Mouse (Mus musculus) embryonic facial prominence, embryonic 10.5 days (tissue): ENCODE measurements around the gene Odf2. TPM values are rescaled to one million over a fixed set of nuclear protein-coding genes. Genes with fewer than 3 reads are reported as not detected.
A peak's percentile ranks its signal among the peaks of the same experiment; 100 is the strongest.

Experiments
- DNase-seq: peaks from one replicate; pipeline ENCODE4 v3.0.0-alpha.2; 2017; ENCODE audit warnings: low spot score
- H3K27ac ChIP-seq: fragments of 300-500 bp; sonication (generic); replicated peaks from 2 replicates; pipeline ENCODE4 v1.5.1; 2016; ENCODE audit warnings: mild to moderate bottlenecking
- H3K27me3 ChIP-seq: fragments of 300-500 bp; sonication (generic); replicated peaks from 2 replicates; pipeline ENCODE4 v1.6.1; 2016; ENCODE audit warnings: low read depth, mild to moderate bottlenecking; ENCODE audit not compliant: poor library complexity, severe bottlenecking
- H3K36me3 ChIP-seq: fragments of 300-500 bp; sonication (generic); replicated peaks from 2 replicates; pipeline ENCODE4 v1.6.1; 2016; ENCODE audit warnings: mild to moderate bottlenecking, moderate library complexity
- H3K4me1 ChIP-seq: fragments of 300-500 bp; sonication (generic); 2 replicates; pipeline ENCODE4 v1.6.1; 2016
- H3K4me3 ChIP-seq: fragments of 300-500 bp; sonication (generic); 2 replicates; pipeline ENCODE4 v1.5.1; 2016; ENCODE audit warnings: mild to moderate bottlenecking, moderate library complexity
- H3K9me3 ChIP-seq: fragments of 300-500 bp; sonication (generic); 2 replicates; pipeline ENCODE4 v1.6.1; 2016; ENCODE audit warnings: mild to moderate bottlenecking
- WGBS: fragments of 180-500 bp; shearing (Covaris S2); methylation state at CpG from one replicate; pipeline ENCODE4 v1.1.7; 2016; 5-methylcytosine and 5-hydroxymethylcytosine counted together
- polyA plus RNA-seq: library from polyadenylated mRNA; unstranded; fragments of >200 nt; fragmentation: Nextera tagmentation; extraction: Ambion mirVana; gene quantifications from 2 replicates; pipeline ENCODE4 v1.2.1, GENCODE M21; 2016

The Odf2 gene
- polyA plus RNA-seq, 1 experiment from 2014 or later = 102 TPM

GRCm38 (mm10) chr2:29853736-29854135 is 35.3 kb upstream of the Odf2 start:
- Histone ChIP-seq H3K4me1 (peaks cover 46% of the 10 kb centered on the region), H3K36me3 (no peaks in the 10 kb centered on the region), H3K9me3 (no peaks in the 10 kb centered on the region), H3K27ac (peak overlapping the region; percentile 70), H3K27me3 (peaks cover 83% of the 10 kb centered on the region), H3K4me3 (no peak overlapping the region)
- WGBS = 77% methylated on average over 5 of the region's 5 CpGs
- no peak for DNase-seq

DNA sequence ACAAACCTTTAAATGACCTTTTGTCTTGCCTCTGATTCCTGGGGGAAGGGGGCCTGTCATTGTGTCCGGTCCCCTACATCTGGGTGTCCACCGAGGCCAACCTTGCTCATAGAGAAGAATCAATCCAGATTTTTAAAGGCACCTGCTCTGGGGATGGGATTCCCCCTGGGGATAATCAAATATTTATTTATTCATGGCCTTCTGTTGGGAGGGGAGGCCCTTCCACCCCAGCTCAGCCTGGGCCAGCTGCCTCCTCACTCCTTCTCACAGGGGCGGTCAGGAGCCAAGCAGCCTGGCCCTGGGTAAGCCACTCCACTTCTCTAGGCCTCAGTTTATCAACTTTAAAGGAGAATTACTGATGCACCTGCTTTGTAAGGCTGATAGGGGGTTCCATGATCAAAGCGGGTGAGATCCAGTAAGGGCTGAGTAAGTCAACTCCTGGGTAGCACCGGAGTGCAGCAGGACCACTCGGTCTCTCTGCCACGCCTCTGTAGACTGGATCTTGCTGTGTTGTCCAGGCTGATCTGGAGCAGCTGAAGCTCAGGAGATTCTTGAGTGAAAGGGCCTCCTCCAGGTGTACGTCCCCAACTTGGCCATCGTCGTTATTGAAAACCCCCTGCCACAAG is 33.3 kb upstream of the Odf2 start:
- Histone ChIP-seq H3K4me1 (peaks cover 42% of the 10 kb centered on the region), H3K27me3 (peaks cover 69% of the 10 kb centered on the region), H3K9me3 (no peaks in the 10 kb centered on the region), H3K27ac (peak overlapping the region; percentile 77), H3K4me3 (no peak overlapping the region), H3K36me3 (no peaks in the 10 kb centered on the region)
- 72% methylated on average over 10 of the region's 10 CpGs for WGBS
- no peak for DNase-seq

DNA sequence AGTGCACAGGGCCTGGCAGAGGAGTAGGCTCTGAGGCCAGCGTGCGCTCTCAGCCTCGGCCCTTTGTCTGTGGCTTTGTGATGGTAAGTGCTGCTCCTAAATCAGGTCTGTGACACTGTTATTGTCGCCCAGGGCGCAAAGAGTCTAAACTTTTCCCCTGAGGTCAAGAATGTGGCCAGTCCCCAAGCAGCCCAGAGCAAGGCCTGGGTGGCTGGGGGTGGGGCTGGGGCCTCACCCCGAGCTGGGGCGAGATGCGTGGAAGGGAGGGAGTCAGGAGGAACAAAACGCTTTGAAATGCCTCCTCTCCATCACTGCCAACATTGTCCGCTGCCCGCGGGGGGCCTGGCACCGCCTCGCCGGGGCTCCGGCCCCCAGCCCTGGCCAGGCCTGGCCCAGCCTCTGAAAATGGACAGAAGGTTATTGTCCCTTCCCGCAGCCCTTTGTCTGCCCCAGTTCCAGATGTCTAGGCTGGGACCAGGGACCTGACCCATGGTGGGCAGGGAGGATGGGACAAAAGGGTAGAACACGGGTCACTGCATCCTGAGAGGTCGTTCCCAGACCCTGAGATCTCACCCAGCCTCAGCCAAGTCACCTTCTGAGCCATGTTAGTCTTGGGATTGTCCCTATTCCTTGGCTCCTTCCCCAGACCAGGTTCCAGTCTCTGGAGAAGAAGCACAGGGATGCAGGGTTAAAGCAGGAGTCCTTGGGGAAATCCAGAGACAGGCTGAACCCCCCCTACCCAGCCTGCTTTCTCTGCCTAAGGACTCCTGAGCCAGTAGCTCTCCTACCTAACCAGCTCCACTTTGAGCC is 32.4 kb upstream of the Odf2 start:
- Histone ChIP-seq H3K9me3 (no peaks in the 10 kb centered on the region), H3K4me3 (peak overlapping the region; percentile 12; the same call in 1 of the 2 replicates), H3K36me3 (no peaks in the 10 kb centered on the region), H3K4me1 (peaks cover 40% of the 10 kb centered on the region), H3K27ac (peak overlapping the region; percentile 77), H3K27me3 (peaks cover 60% of the 10 kb centered on the region)
- WGBS = 8% methylated on average over 19 of the region's 19 CpGs
- DNase-seq = peak; percentile 46

GRCm38 (mm10) chr2:29857341-29857740 is 31.7 kb upstream of the Odf2 start:
- Histone ChIP-seq H3K9me3 (no peaks in the 10 kb centered on the region), H3K4me3 (no peak overlapping the region), H3K4me1 (peaks cover 40% of the 10 kb centered on the region), H3K27me3 (peaks cover 59% of the 10 kb centered on the region), H3K36me3 (no peaks in the 10 kb centered on the region), H3K27ac (peak overlapping the region; percentile 77)
- no peak for DNase-seq
- WGBS = 61% methylated on average over 2 of the region's 2 CpGs

GRCm38 (mm10) chr2:29857967-29858366 is 31.1 kb upstream of the Odf2 start:
- Histone ChIP-seq H3K9me3 (no peaks in the 10 kb centered on the region), H3K4me1 (peaks cover 40% of the 10 kb centered on the region), H3K4me3 (no peak overlapping the region), H3K36me3 (no peaks in the 10 kb centered on the region), H3K27ac (peak overlapping the region; percentile 65), H3K27me3 (peaks cover 57% of the 10 kb centered on the region)
- WGBS = 76% methylated on average over 5 of the region's 5 CpGs
- no peak for DNase-seq

- H3K27ac ChIP-seq = peak overlapping the region; percentile 65
- DNase-seq = peak; percentile 69
- H3K4me3 ChIP-seq = 0 out of 2 replicates have a peak overlapping the region, but pooled peaks have one; percentile 6
- H3K36me3 ChIP-seq = no peaks in the 10 kb centered on the region
- peaks cover 54% of the 10 kb centered on the region for H3K27me3 ChIP-seq
- H3K9me3 ChIP-seq = no peaks in the 10 kb centered on the region
- H3K4me1 ChIP-seq = peaks cover 33% of the 10 kb centered on the region
- WGBS = 15% methylated on average over 5 of the region's 5 CpGs
These were observed 30.1 kb upstream of the Odf2 start for GRCm38 (mm10) chr2:29858748-29859473.

- Histone ChIP-seq H3K27ac (no peak overlapping the region), H3K27me3 (peaks cover 21% of the 10 kb centered on the region), H3K9me3 (no peaks in the 10 kb centered on the region), H3K36me3 (no peaks in the 10 kb centered on the region), H3K4me3 (no peak overlapping the region), H3K4me1 (peaks cover 17% of the 10 kb centered on the region)
- DNase-seq = no peak
- 70% methylated on average over 4 of the region's 4 CpGs for WGBS
These were observed 23.9 kb upstream of the Odf2 start for GRCm38 (mm10) chr2:29865125-29865524.

GRCm38 (mm10) chr2:29868949-29869645 is 19.9 kb upstream of the Odf2 start, which contains the start of gene Cercam:
TSS of gene Cercam (plus strand) at chr2:29869164.
- H3K9me3 ChIP-seq = no peaks in the 10 kb centered on the region
- under 1% methylated on average over 44 of the region's 44 CpGs for WGBS
- peaks cover 27% of the 10 kb centered on the region for H3K4me1 ChIP-seq
- H3K4me3 ChIP-seq = peak within 1 kb of the TSS; percentile 70
- peaks cover 25% of the 10 kb centered on the region for H3K27me3 ChIP-seq
- H3K27ac ChIP-seq = peak within 1 kb of the TSS; percentile 86
- peak; percentile 90 for DNase-seq
- H3K36me3 ChIP-seq = peaks cover 20% of the 10 kb centered on the region

DNA sequence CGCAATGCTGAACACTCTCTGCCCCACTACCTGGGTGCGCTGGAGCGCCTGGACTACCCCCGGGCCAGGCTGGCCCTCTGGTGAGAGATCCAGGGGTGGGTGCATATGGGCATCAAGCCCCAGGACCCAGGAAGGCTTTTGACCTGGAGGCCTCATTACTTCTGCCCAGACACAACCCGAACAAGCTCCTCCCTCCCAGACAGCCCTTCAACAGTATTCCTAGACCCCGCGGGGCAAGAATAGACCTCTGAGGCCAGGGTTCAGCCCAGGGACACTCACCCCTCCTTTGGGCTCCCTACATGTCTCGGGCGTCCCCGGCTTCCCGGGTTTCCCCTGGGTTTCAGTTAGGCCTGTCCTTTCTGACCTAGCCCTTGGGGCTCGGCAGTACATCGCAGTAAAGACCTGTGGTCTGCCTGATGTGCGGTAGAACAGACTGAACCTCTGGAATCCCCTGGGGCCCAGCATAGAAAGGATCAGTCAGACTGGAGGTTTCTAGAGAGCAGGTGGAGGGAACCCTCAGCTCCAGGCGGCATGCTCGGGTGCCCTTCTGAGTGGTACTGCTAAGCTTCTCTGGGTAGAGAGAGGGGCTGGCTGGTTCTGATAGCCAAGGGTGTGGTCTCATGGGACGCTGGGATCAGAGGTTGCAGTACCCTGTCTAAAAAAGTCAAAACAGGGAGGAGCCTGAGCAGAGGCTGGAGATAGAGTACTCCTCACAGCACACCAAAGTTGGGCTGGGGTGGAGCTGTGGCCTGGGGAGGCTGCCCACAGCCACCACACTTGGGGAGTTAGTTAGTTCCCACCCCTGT is 19.2 kb upstream of the Odf2 start:
- Histone ChIP-seq H3K27ac (peak overlapping the region; percentile 86), H3K9me3 (no peaks in the 10 kb centered on the region), H3K27me3 (peaks cover 25% of the 10 kb centered on the region), H3K36me3 (peaks cover 20% of the 10 kb centered on the region), H3K4me3 (peak overlapping the region; percentile 70), H3K4me1 (peaks cover 27% of the 10 kb centered on the region)
- peak; percentile 48 for DNase-seq
- 2% methylated on average over 17 of the region's 17 CpGs for WGBS

DNA sequence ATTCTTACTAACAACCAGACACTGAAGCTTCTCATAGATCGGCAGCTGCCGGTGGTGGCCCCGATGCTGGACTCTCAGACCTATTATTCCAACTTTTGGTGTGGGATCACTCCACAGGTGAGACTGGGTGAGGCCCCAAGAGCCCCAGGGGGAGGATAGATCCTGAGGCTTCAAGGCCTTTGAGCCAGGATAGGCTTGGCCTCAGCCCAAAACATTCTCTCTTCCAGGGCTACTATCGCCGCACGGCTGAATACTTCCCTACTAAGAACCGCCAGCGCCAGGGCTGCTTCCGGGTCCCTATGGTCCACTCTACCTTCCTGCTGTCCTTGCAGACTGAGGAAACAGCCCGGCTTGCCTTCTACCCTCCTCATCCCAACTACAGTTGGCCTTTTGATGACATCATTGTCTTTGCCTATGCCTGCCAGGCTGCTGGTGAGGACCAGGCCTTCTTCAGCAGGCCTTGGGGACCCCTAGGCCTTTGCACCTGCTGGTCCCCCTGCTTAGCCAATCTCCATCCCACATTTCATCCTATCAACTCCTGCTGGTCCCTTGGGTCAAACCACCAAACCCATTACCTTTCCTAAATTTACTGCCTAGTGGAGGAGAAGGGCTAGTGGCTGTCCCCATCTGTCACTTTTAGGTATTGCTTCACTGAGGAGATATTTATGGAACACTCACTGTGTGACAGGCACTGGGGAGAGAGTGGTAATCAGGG is 16.3 kb upstream of the Odf2 start:
- 93% methylated on average over 10 of the region's 10 CpGs for WGBS
- no peak for DNase-seq
- Histone ChIP-seq H3K9me3 (no peaks in the 10 kb centered on the region), H3K27me3 (peaks cover 17% of the 10 kb centered on the region), H3K36me3 (peaks cover 27% of the 10 kb centered on the region), H3K4me1 (peaks cover 27% of the 10 kb centered on the region), H3K4me3 (no peak overlapping the region), H3K27ac (no peak overlapping the region)

DNA sequence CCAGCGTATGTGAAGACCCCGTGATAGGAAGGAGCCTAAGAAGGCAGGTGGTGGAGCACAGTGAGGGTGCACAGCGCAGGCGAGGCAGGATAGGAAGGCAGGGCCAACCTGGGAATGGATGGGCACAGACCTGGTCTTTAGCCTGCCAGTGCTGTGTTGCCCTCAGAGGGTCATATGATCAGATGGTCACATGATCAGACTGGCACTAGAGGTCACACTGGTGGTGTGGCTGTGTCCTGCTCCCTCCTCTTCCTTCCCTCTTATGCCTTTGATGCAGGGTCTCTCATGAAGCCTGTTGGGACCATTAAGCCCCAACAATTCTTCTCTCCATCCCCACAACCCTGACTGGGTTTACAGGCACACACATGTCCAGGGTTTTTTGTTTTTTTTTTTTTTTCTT is 15.2 kb upstream of the Odf2 start:
- Histone ChIP-seq H3K27me3 (peaks cover 16% of the 10 kb centered on the region), H3K27ac (no peak overlapping the region), H3K9me3 (no peaks in the 10 kb centered on the region), H3K4me3 (no peak overlapping the region), H3K36me3 (peaks cover 32% of the 10 kb centered on the region), H3K4me1 (peaks cover 23% of the 10 kb centered on the region)
- WGBS = 83% methylated on average over 4 of the region's 4 CpGs
- DNase-seq = no peak
